Mouse (Mus musculus) forebrain, embryonic 14.5 days (tissue): ENCODE data around the gene Prdx6b. TPM values are rescaled to one million over a fixed set of nuclear protein-coding genes. Genes with fewer than 3 reads are reported as not detected.

ENCODE experiments used
- ATAC-seq: fragments of 200-750 bp; cut with Nextera tagmentation; 2 replicates; pipeline ENCODE4 v1.8.0; 2017; ENCODE audit warnings: mild to moderate bottlenecking, moderate library complexity
- DNase-seq: peaks from one replicate; pipeline ENCODE4 v3.0.0-alpha.2; 2015; ENCODE audit warnings: low spot score
- H3K27ac ChIP-seq: fragments of 300-500 bp; sonication (generic); 2 replicates; pipeline ENCODE4 v1.5.1; 2014; ENCODE audit warnings: low read depth, mild to moderate bottlenecking, control low read depth, low read length, moderate library complexity
- H3K27me3 ChIP-seq: fragments of 300-500 bp; sonication (generic); replicated peaks from 2 replicates; pipeline ENCODE4 v1.6.1; 2014; ENCODE audit warnings: low read length, control low read depth, mixed read lengths; ENCODE audit not compliant: control insufficient read depth, insufficient read depth
- H3K36me3 ChIP-seq: fragments of 300-500 bp; sonication (generic); 2 replicates; pipeline ENCODE4 v1.6.1; 2014; ENCODE audit warnings: low read length, control low read depth; ENCODE audit not compliant: control insufficient read depth, insufficient read depth
- H3K4me1 ChIP-seq: fragments of 300-500 bp; sonication (generic); 2 replicates; pipeline ENCODE4 v1.6.1; 2014; ENCODE audit warnings: antibody characterized with exemption, low read length, control low read depth; ENCODE audit not compliant: control insufficient read depth, insufficient read depth
- H3K4me2 ChIP-seq: fragments of 300-500 bp; sonication (generic); 2 replicates; pipeline ENCODE4 v1.6.1; 2014; ENCODE audit warnings: mild to moderate bottlenecking, control low read depth, low read length
- H3K4me3 ChIP-seq: fragments of 300-500 bp; sonication (generic); 2 replicates; pipeline ENCODE4 v1.5.1; 2014; ENCODE audit warnings: low read depth, low read length, control low read depth
- H3K9ac ChIP-seq: fragments of 300-500 bp; sonication (generic); 2 replicates; pipeline ENCODE4 v1.6.1; 2014; ENCODE audit warnings: mild to moderate bottlenecking, low read length, control low read depth, moderate library complexity
- H3K9me3 ChIP-seq: fragments of 300-500 bp; sonication (generic); replicated peaks from 2 replicates; pipeline ENCODE4 v1.6.1; 2016; ENCODE audit warnings: low read length, control low read depth, mixed read lengths; ENCODE audit not compliant: control insufficient read depth
- WGBS: fragments of 180-500 bp; shearing (Covaris S2); extraction: QIAGEN DNeasy Blood & Tissue Kit; methylation state at CpG from one replicate; pipeline ENCODE4 v1.1.7; 2014; 5-methylcytosine and 5-hydroxymethylcytosine counted together
- polyA plus RNA-seq: library from polyadenylated mRNA; unstranded; fragments of >200 nt; fragmentation: Nextera tagmentation; extraction: Ambion mirVana; gene quantifications from 2 replicates; pipeline ENCODE4 v1.2.1, GENCODE M21; 2014

Prdx6b gene
- polyA plus RNA-seq, 1 experiment from 2014 or later = not detected

DNA sequence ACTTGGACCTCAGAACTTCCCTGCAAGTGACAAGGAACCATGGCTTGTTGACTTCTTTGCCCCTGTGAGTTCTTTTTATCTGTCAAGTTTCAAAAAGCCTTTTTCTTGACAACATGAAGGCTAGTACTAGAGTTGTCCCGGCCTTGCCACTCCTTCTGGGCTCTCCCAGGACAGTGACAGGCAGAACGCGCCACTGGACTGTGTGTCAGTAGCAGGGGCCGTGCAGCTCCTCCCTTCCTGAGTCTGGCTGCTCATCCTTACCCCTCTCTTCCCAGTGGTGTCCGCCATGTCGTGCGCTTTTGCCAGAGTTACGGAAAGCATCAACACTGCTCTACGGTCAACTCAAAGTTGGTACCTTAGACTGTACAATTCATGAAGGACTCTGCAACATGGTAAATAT is 48.3 kb downstream of the Prdx6b start:
- H3K4me3 ChIP-seq = no peak overlapping the region
- H3K36me3 ChIP-seq = peaks cover 86% of the 10 kb centered on the region
- H3K4me2 ChIP-seq = no peak overlapping the region
- H3K4me1 ChIP-seq = no peaks in the 10 kb centered on the region
- DNase-seq = no peak
- no peaks in the 10 kb centered on the region for H3K27me3 ChIP-seq
- H3K9me3 ChIP-seq = no peaks in the 10 kb centered on the region
- ATAC-seq = no peak
- WGBS = 97% methylated on average over 9 of the region's 9 CpGs
- no peak overlapping the region for H3K9ac ChIP-seq
- H3K27ac ChIP-seq = no peak overlapping the region

Other genes with a start within 250 kb of the Prdx6b start
- gene Pde1a, start 163.0 kb upstream of the Prdx6b start, polyA plus RNA-seq = 10.5 and 15.0 TPM in 2 replicates
- gene Dnajc10, start 23.0 kb downstream of the Prdx6b start, polyA plus RNA-seq = 60.7 and 62.5 TPM in 2 replicates
- 2.9 and 3.4 TPM in 2 replicates for gene Frzb, start 155.2 kb downstream of the Prdx6b start, polyA plus RNA-seq